ENCODE assay signal across 8 mouse cellular contexts in the genomic region with DNA sequence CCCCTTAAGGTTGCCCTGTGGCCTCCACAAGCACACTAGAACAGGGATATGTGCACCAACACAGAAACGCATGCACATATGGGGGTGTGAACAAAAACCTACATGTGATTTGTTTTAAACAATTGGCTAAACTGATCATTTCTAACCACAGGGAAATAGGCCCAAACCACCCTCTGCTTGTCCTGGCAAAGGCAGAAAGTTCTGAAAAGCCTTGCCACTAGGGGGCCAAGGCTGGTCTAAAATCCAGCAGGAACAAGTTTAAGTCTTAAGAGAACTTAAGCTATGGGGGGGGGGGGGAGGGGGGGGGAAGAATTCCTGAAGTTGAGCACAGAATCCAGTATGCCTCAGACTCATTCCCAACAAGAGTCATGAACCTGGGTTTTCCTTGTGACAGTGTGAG. TPM values are rescaled to one million over a fixed set of nuclear protein-coding genes. Genes with fewer than 3 reads are reported as not detected.
A peak's percentile ranks its signal among the peaks of the same experiment; 100 is the strongest.
DNase-seq lines count a peak whose midpoint lies in the region; ATAC-seq and TF ChIP-seq lines count a peak whose summit lies in the region.

No protein-coding gene starts in this region.

- no peaks in the 10 kb centered on the region for H3K4me1 ChIP-seq in intestine, postnatal 0 days (replicated peaks; ENCODE audit: control insufficient read depth, insufficient read depth, low read length)
- H3K4me1 ChIP-seq in intestine, embryonic 15.5 days (replicated peaks) = no peaks in the 10 kb centered on the region; the same call in 1 of the 2 replicates
- no peaks in the 10 kb centered on the region for H3K4me1 ChIP-seq in limb, embryonic 11.5 days (ENCODE audit: control insufficient read depth, insufficient read depth, low read length)

- no peak overlapping the region for H3K27ac ChIP-seq in intestine, postnatal 0 days (ENCODE audit: low read depth, low read length)
- no peak overlapping the region for H3K27ac ChIP-seq in intestine, embryonic 15.5 days
- H3K27ac ChIP-seq in limb, embryonic 11.5 days (replicated peaks; ENCODE audit: low read depth, low read length) = no peak overlapping the region

- no peaks in the 10 kb centered on the region for H3K36me3 ChIP-seq in intestine, postnatal 0 days (ENCODE audit: control insufficient read depth, insufficient read depth)
- H3K36me3 ChIP-seq in intestine, embryonic 15.5 days = no peaks in the 10 kb centered on the region
- no peaks in the 10 kb centered on the region for H3K36me3 ChIP-seq in limb, embryonic 11.5 days (ENCODE audit: control insufficient read depth, insufficient read depth, low read length)

- no peak overlapping the region for H3K9ac ChIP-seq in intestine, postnatal 0 days (ENCODE audit: low read depth, low read length)
- H3K9ac ChIP-seq in intestine, embryonic 15.5 days = no peak overlapping the region
- no peak overlapping the region for H3K9ac ChIP-seq in limb, embryonic 11.5 days (ENCODE audit: low read length)

- 85% methylated on average over 1 of the region's 1 CpGs for WGBS in intestine, postnatal 0 days
- WGBS in intestine, embryonic 15.5 days = 70% methylated on average over 1 of the region's 1 CpGs
- 83% methylated on average over 1 of the region's 1 CpGs for WGBS in limb, embryonic 11.5 days

- ATAC-seq in intestine, postnatal 0 days = no peak
- no peak for ATAC-seq in intestine, embryonic 15.5 days
- no peak for ATAC-seq in limb, embryonic 11.5 days (ENCODE audit: insufficient number of reproducible peaks, low FRiP score, low TSS enrichment, low read depth)
- ATAC-seq in inflammation-experienced regulatory T-cells, adult 6 months = no peak
- ATAC-seq in frontal cortex, adult (ENCODE audit: low TSS enrichment) = no peak

- TF ChIP-seq CTCF in intestine, postnatal 0 days (IDR thresholded peaks at IDR 0.05; ENCODE audit: low read depth) = peak; percentile 63

- no peaks in the 10 kb centered on the region for H3K27me3 ChIP-seq in intestine, postnatal 0 days (replicated peaks; ENCODE audit: control insufficient read depth, insufficient read depth, low read length)
- H3K27me3 ChIP-seq in intestine, embryonic 15.5 days (replicated peaks) = no peaks in the 10 kb centered on the region
- no peaks in the 10 kb centered on the region for H3K27me3 ChIP-seq in limb, embryonic 11.5 days (ENCODE audit: control insufficient read depth, insufficient read depth, low read length)

- DNase-seq in 416B (ENCODE audit: low read depth) (peak; percentile 52), MN1 (ENCODE audit: low spot score) (peak; percentile 28)
- peak; percentile 50 for DNase-seq in limb, embryonic 11.5 days (ENCODE audit: low spot score)
- no peak for DNase-seq in spleen, postnatal 36 days (ENCODE audit: low spot score in 2 of 2)

- no peaks in the 10 kb centered on the region for H3K9me3 ChIP-seq in intestine, postnatal 0 days (ENCODE audit: control insufficient read depth)
- no peaks in the 10 kb centered on the region for H3K9me3 ChIP-seq in intestine, embryonic 15.5 days
- no peaks in the 10 kb centered on the region for H3K9me3 ChIP-seq in limb, embryonic 11.5 days (ENCODE audit: control insufficient read depth, low read length)

- H3K4me3 ChIP-seq in intestine, postnatal 0 days (ENCODE audit: low read depth, low read length) = no peak overlapping the region
- H3K4me3 ChIP-seq in intestine, embryonic 15.5 days (replicated peaks) = no peak overlapping the region
- H3K4me3 ChIP-seq in limb, embryonic 11.5 days (ENCODE audit: low read depth, low read length) = no peak overlapping the region

- no peak overlapping the region for H3K4me2 ChIP-seq in intestine, postnatal 0 days (replicated peaks; ENCODE audit: low read depth)
- H3K4me2 ChIP-seq in intestine, embryonic 15.5 days (replicated peaks) = no peak overlapping the region
- no peak overlapping the region for H3K4me2 ChIP-seq in limb, embryonic 11.5 days (ENCODE audit: low read depth, severe bottlenecking)

RNA-seq across cellular contexts. Expression of gene Scoc, which starts 8.2 kb away (rescaled TPM):
- polyA plus RNA-seq in intestine, postnatal 0 days (2015; fragmentation: Nextera tagmentation; extraction: Ambion mirVana) = 90.6 and 97.8 TPM in 2 replicates
- polyA plus RNA-seq in intestine, embryonic 15.5 days (2015; fragmentation: Nextera tagmentation; extraction: Ambion mirVana) = 96.0 and 117 TPM in 2 replicates
- 117 and 124 TPM in 2 replicates for polyA plus RNA-seq in limb, embryonic 11.5 days (2014; fragmentation: Nextera tagmentation; extraction: Ambion mirVana)
- polyA plus RNA-seq in inflammation-experienced regulatory T-cells, adult 6 months (2017; shearing (Covaris generic)) = 10 to 100 TPM; 26.8 to 34.5 (median 30.6) TPM

Comparison
In these comparisons a context has a peak if more than half of its experiments do, and no peak if none do; other contexts are left out.
1. DNase-seq: peak in 416B (single experiment), MN1 (single experiment) and limb, embryonic 11.5 days (single experiment); none in spleen, postnatal 36 days (0 of 2).